Mouse (Mus musculus): ENCODE results near the gene Smim1. TPM values are rescaled to one million over a fixed set of nuclear protein-coding genes. Genes with fewer than 3 reads are reported as not detected.

Smim1 gene
- 1 to 10 TPM; 6.8 to 10.0 TPM for total RNA-seq (2021)
- long read RNA-seq, experiment 1 = 0 reads
- long read RNA-seq, experiment 2, partial matches to known transcripts = 4 of 8 reads
- long read RNA-seq, experiment 2, other reads (novel, unspliced or antisense) = 0 of 8 reads

GRCm38 (mm10) chr4:154025641-154026440 is at the start of gene Smim1:
Gene Smim1, minus strand, starts transcription at chr4:154026230.
- DNase-seq (ENCODE audit: low spot score in 2 of 2) = peak in 1 of 2 experiments; percentile 57

DNA sequence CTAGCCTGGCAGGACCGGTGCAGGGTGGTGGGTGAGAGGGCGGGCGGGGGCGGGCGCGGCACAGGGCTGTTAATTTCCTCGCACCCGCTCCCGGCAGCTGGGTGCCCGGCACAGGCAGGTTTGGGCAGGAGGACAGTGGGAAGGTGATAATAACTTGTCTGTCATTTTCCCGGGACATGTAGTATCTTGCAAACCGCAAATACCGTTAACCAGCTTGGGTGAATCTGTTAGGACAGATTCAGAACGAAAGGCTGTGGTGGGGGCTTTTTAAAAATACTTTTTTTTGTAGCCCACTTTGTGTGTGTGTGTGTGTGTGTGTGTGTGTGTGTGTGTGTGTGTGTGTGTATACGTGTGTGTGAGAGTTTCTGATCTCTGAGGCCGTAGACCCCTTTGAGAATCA is 45.9 kb upstream of the Smim1 start:
- DNase-seq (ENCODE audit: low spot score in 2 of 2) = peak in 1 of 2 experiments; percentile 26

GRCm38 (mm10) chr4:154071521-154071920 is 45.5 kb upstream of the Smim1 start:
- peak in 1 of 2 experiments; percentile 20 for DNase-seq (ENCODE audit: low spot score in 2 of 2)

DNA sequence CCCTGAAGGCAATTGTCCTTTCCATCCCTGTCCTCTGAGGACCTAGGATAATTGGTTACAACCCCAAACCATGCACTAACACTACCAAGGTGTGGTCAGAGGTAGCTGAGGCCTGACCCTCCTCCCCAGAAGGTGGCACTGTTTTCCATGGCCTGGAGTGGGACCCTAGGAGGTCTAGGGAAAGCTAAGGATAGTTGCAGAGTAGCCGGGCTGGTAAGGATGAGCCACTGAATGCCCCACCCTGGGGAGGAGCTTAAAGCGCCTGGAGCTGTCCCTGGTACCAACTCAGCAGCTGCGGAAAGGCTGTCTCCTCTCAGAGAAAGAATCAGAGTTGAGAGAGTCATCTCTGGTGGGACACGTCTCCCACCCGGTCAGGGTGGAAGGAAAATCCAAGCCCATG is 44.9 kb upstream of the Smim1 start:
- no peak for DNase-seq (ENCODE audit: low spot score in 2 of 2)

- peak in 1 of 2 experiments; percentile 64 for DNase-seq (ENCODE audit: low spot score in 2 of 2)
These were observed 39.1 kb upstream of the Smim1 start for GRCm38 (mm10) chr4:154064827-154065773.

- no peak for DNase-seq (ENCODE audit: low spot score in 2 of 2)
These were observed 31.7 kb upstream of the Smim1 start for GRCm38 (mm10) chr4:154057696-154058095.

GRCm38 (mm10) chr4:154056661-154057060 is 30.6 kb upstream of the Smim1 start:
- peak in 1 of 2 experiments; percentile 22 for DNase-seq (ENCODE audit: low spot score in 2 of 2)

GRCm38 (mm10) chr4:154056046-154056445 is 30.0 kb upstream of the Smim1 start:
- no peak for DNase-seq (ENCODE audit: low spot score in 2 of 2)

GRCm38 (mm10) chr4:154055482-154055881 is 29.5 kb upstream of the Smim1 start:
- DNase-seq (ENCODE audit: low spot score in 2 of 2) = no peak

- no peak for DNase-seq (ENCODE audit: low spot score in 2 of 2)
These were observed 27.0 kb upstream of the Smim1 start for GRCm38 (mm10) chr4:154053065-154053464.

DNA sequence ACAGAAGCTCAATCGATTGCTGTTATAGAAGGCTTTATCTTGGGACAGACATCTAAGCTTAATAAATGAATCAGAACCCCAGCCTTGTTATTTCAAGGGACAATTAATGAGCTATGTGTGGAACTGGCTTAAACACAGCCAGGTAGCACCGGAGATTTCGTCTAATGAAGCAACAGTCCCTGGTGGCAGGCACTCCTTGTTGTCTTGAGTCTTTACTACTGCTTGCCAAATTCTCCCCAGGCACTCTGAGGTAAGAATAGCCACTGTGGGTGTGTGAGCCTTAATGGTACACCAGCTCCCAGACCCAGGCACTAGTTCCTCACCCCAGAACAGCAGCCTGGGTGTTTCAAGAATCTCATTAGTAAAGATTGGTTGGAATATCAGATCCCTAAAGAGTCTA is 25.4 kb upstream of the Smim1 start:
- DNase-seq (ENCODE audit: low spot score in 2 of 2) = no peak

DNA sequence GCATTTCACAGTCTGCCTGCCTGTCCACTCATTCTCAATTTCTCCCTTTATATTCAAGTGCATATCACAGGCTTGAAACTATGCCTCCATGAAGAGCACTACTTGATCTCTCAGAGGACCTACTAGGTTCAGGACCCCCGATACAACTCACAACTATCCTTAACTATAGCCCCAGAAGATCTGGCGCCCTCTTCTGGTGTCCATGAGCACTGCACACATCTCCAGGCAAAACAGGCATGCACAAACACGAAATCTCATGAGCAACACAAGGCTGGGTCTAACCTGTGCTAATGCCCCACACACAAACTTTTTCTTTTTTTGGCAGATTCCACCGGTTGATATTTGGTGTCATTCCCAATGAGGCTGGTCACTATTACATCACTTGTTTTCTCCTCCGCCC is 19.8 kb upstream of the Smim1 start:
- DNase-seq (ENCODE audit: low spot score in 2 of 2) = no peak

- DNase-seq (ENCODE audit: low spot score in 2 of 2) = no peak
These were observed 16.5 kb upstream of the Smim1 start, which contains the start of gene Ccdc27 for GRCm38 (mm10) chr4:154042577-154042976. Gene Ccdc27, minus strand, starts transcription at chr4:154042677.

DNA sequence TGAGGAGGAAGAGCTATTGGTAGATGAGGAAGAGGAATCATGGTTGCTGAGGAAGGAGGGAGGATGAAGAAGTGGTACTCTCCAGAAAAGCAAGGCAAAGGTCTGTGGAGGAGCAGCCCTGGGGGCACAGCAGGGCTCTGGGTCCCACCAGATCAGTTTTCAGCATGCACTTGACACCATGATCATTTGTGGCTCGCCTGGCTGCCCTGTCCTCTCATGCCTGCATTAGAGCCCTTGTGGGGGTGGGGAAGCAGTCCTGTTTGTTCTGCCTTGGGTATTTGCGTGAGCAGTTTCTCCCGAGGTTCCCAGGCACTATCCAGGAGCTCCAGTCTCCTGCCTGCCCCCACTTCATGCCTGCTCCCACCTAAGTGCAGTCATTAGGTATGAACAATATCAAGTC is 11.1 kb upstream of the Smim1 start:
- no peak for DNase-seq (ENCODE audit: low spot score in 2 of 2)

GRCm38 (mm10) chr4:154028646-154029045 is 2.6 kb upstream of the Smim1 start:
- DNase-seq (ENCODE audit: low spot score in 2 of 2) = no peak

GRCm38 (mm10) chr4:154028066-154028465 is 2.0 kb upstream of the Smim1 start:
- no peak for DNase-seq (ENCODE audit: low spot score in 2 of 2)

DNA sequence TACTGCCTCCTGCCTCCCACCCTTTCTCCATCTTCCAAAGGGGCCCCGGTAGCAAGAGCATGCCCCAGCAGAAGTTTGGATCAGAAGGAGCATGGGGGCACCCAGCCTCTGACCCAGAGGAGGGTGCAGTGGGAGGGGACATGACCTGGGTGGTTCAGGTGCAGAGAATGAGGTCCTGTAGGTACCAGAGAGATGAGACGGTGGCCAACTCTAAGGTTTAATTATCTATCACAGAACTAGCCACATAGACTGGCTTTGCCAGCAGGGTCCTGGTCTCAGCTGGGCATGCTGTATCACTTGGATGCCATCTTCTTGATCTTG is 371 bp upstream of the Smim1 start:
- no peak for DNase-seq (ENCODE audit: low spot score in 2 of 2)

DNA sequence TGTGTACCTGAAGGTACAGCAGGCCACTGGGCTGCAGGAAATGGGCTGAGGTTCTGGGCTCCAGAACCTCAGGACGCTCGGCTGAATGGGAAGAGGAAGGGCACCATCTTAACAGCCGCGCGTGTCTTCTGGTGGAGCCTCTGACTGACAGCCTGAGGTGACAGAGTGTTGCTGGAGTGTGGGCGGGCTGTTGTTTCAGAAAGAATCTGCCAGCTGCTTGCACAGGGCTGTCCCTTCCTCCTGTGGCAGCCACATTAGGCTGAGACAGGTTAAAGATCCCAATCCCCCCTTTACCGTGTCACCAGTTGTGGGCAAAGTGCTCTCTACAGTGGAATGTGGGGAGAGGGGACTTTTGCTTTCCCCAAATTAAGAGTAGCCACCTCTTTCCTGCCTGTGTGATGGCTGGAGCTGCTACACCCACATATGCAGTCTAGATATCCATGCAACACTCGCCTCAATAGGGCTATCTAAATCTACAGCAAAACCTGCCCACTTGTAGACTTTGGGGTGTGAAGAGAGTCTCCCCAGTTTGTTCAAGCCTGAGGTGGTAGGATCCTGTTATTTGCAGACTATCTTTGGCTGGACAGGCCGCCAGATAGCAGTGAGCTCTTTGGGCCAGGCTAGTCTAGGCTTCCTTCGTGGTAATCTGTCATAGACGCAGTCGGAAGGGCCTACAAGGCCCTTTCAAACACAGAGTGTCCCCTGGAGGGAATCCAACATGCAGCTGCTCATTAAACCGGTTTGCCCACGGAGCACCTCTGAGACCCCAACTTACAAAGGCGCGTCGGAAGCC is 1.1 kb downstream of the Smim1 start:
- DNase-seq (ENCODE audit: low spot score in 2 of 2) = no peak

- DNase-seq (ENCODE audit: low spot score in 2 of 2) = no peak
These were observed 2.1 kb downstream of the Smim1 start for GRCm38 (mm10) chr4:154023754-154024601.

GRCm38 (mm10) chr4:154022844-154023243 is 3.2 kb downstream of the Smim1 start:
- no peak for DNase-seq (ENCODE audit: low spot score in 2 of 2)
